Mouse (Mus musculus): ENCODE measurements around the gene Rasal3. TPM values are rescaled to one million over a fixed set of nuclear protein-coding genes. Genes with fewer than 3 reads are reported as not detected.

Gene Rasal3
- total and polyA plus RNA-seq, 2 experiments, result 0.83 to 1.6 TPM

DNA sequence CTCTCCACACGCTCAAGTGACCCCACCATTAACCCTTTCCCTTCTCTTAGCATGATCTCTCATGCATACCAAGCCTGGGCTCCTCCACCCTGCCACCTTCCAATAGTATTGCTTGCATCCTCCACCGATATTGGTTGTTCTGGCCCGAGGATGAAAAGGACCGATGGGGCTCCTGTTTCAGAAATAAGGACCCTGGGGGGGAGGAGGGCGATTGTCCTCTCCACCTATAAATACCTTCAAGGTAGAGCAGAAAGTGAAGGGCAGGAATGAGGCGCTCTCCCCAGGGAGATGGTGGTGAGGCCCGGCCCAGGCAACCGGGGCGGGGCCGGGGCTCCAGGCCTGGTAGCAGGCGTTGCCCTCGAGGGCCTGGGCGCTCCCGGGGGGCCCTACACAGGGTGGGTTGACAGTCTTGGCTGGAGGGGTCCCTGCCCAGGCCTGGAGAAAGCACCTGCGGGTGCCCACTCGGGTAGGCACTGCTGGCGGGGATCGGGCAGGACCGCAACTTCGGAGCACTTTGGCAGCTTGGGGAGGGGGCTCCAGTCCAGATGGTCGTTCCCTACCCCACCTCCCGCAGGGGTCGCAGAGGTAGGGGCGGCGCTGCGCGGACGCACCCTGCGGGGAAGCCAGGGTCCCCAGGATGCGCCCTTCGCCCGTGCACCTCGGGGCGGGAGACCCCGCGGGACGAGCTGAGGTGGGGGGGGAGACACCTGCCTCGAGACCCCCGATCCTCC is 14.8 kb downstream of the Rasal3 start:
- no peaks in the 10 kb centered on the region for H3K79me2 ChIP-seq (ENCODE audit: control insufficient read depth, insufficient read depth, low read length)
- no peaks in the 10 kb centered on the region for H3K36me3 ChIP-seq (ENCODE audit: control insufficient read depth, insufficient read depth, low read length)
- WGBS, result 7% methylated on average over 35 of the region's 39 CpGs
- no peak overlapping the region for H3K27ac ChIP-seq (replicated peaks; ENCODE audit: insufficient read depth, low read depth, low read length)
- peak overlapping the region; percentile 84 for H3K9ac ChIP-seq (ENCODE audit: low read depth, low read length)
- no peak for DNase-seq (ENCODE audit: extremely low read depth, low read depth, low spot score)
- H3K27me3 ChIP-seq (ENCODE audit: control insufficient read depth, insufficient read depth, low read length), result no peaks in the 10 kb centered on the region
- TF ChIP-seq CTCF (IDR thresholded peaks at IDR 0.05; ENCODE audit: low read depth, low read length), result no peak
- no peak for TF ChIP-seq POLR2A (IDR thresholded peaks at IDR 0.05; ENCODE audit: extremely low read depth, insufficient read depth, low read length)
- peak overlapping the region; percentile 99 for H3K4me3 ChIP-seq (ENCODE audit: insufficient read depth, low read depth, low read length)
- H3K4me1 ChIP-seq (ENCODE audit: control insufficient read depth, insufficient read depth, low read length), result no peaks in the 10 kb centered on the region

DNA sequence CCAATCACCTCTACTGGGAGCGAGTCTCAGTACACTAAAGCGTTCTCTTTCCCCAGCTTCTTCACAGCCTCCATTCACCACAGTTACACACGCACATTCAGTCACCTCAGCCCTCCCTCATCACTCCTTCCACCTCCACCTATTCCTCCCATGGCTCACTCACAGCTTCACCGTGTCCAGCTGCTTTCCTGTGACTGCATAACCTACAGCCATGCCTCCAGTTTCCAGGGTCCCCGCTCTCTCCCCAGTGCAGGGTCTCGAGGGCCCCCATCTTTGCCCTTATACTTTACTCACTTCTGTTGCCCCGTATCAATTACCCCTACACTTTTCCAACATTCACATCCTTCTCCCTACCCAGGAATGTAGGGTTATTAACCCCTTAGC is 15.4 kb downstream of the Rasal3 start:
- Histone ChIP-seq H3K9ac (ENCODE audit: low read depth, low read length) (no peak overlapping the region), H3K79me2 (ENCODE audit: control insufficient read depth, insufficient read depth, low read length) (no peaks in the 10 kb centered on the region), H3K27ac (replicated peaks; ENCODE audit: insufficient read depth, low read depth, low read length) (no peak overlapping the region), H3K4me3 (ENCODE audit: insufficient read depth, low read depth, low read length) (no peak overlapping the region), H3K27me3 (ENCODE audit: control insufficient read depth, insufficient read depth, low read length) (no peaks in the 10 kb centered on the region), H3K36me3 (ENCODE audit: control insufficient read depth, insufficient read depth, low read length) (no peaks in the 10 kb centered on the region), H3K4me1 (ENCODE audit: control insufficient read depth, insufficient read depth, low read length) (no peaks in the 10 kb centered on the region)
- no peak for TF ChIP-seq CTCF (IDR thresholded peaks at IDR 0.05; ENCODE audit: low read depth, low read length)
- no peak for TF ChIP-seq POLR2A (IDR thresholded peaks at IDR 0.05; ENCODE audit: extremely low read depth, insufficient read depth, low read length)
- DNase-seq (ENCODE audit: extremely low read depth, low read depth, low spot score), result no peak
- 71% methylated on average over 7 of the region's 7 CpGs for WGBS

DNA sequence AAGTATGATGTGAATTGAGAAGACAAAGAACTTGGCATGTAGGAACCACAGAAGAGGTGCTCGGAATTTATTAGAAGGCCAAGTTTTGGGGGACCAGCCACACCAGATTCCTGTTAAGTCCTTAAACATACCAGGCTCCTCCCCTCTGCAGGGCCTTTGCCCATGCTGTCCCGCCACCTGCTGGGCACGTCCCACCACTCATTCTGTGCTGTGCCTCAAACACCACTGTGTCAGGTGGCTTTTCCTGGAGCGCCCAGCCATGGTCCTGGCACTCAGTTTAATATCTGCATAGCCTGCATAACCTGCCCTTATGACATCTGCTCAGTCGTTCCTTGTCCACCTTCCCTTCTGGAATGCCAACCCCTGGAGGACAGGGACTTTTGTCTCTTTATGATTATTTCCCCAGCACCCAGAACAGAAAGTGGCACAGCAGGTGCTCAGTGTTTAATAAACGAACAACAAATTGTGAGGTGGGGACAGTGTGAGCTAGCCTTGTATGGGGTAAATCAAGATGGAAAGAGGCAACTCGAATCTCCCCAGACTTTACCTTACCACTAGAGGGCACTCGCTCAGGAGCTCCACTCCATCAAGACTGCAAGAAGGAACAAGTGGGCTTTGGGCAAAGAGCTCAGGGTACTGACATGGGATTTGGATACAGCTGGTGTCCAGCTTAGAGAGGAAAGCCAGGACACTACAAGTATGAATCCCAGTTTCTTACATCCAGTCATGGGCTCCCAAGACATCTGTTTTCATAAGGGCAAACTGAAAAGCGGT is 16.5 kb downstream of the Rasal3 start:
- 65% methylated on average over 9 of the region's 9 CpGs for WGBS
- peak; percentile 47 for DNase-seq (ENCODE audit: extremely low read depth, low read depth, low spot score)
- Histone ChIP-seq H3K27me3 (ENCODE audit: control insufficient read depth, insufficient read depth, low read length) (no peaks in the 10 kb centered on the region), H3K4me1 (ENCODE audit: control insufficient read depth, insufficient read depth, low read length) (no peaks in the 10 kb centered on the region), H3K9ac (ENCODE audit: low read depth, low read length) (no peak overlapping the region), H3K36me3 (ENCODE audit: control insufficient read depth, insufficient read depth, low read length) (no peaks in the 10 kb centered on the region), H3K27ac (replicated peaks; ENCODE audit: insufficient read depth, low read depth, low read length) (no peak overlapping the region), H3K79me2 (ENCODE audit: control insufficient read depth, insufficient read depth, low read length) (no peaks in the 10 kb centered on the region), H3K4me3 (ENCODE audit: insufficient read depth, low read depth, low read length) (no peak overlapping the region)
- TF ChIP-seq POLR2A (IDR thresholded peaks at IDR 0.05; ENCODE audit: extremely low read depth, insufficient read depth, low read length), result no peak
- peak; percentile 68 for TF ChIP-seq CTCF (IDR thresholded peaks at IDR 0.05; ENCODE audit: low read depth, low read length)

DNA sequence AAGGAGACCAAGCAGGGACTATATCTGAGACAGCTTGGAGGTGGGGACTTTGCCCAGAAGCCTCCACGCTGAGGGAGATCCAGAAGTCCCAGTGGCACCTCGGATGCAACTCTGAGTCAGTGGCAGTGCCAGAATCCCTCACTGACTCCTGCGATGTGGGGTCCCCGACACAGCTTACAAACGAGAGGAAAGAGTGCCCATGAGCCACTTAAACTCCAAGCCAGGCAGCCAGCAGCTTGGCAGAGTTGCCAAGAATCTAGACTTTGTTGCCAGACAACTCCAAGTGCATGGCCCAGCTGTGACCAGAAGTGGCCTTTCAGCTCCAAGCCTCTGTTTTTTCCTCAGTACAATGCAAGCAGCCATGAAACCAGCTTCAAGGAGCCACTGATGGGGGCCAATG is 19.7 kb downstream of the Rasal3 start:
- TF ChIP-seq CTCF (IDR thresholded peaks at IDR 0.05; ENCODE audit: low read depth, low read length) (no peak), POLR2A (IDR thresholded peaks at IDR 0.05; ENCODE audit: extremely low read depth, insufficient read depth, low read length) (no peak)

DNA sequence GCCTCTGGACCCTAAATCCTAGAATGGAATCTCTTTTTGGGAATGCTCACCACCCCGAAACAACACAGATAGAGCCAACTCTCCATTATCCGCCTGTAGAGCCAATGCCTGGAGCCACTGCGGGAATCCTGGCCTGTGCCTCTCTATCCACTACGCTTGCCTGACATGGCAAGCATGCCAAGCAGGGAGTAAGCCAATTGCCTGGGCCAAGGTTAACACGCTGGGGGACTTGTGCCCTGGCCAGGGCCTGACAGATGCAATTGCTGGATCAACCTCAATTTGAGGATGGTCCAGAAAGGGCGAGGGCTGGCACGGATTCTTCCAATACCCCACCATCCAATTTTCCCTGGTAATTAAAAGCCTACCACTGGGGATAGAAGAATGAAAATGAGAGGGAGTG is 20.8 kb downstream of the Rasal3 start:
- no peak for TF ChIP-seq POLR2A (IDR thresholded peaks at IDR 0.05; ENCODE audit: extremely low read depth, insufficient read depth, low read length)
- no peak for TF ChIP-seq CTCF (IDR thresholded peaks at IDR 0.05; ENCODE audit: low read depth, low read length)
- Histone ChIP-seq H3K27ac (replicated peaks; ENCODE audit: insufficient read depth, low read depth, low read length) (no peak overlapping the region), H3K9ac (ENCODE audit: low read depth, low read length) (no peak overlapping the region), H3K79me2 (ENCODE audit: control insufficient read depth, insufficient read depth, low read length) (no peaks in the 10 kb centered on the region), H3K36me3 (ENCODE audit: control insufficient read depth, insufficient read depth, low read length) (no peaks in the 10 kb centered on the region), H3K4me3 (ENCODE audit: insufficient read depth, low read depth, low read length) (no peak overlapping the region), H3K27me3 (ENCODE audit: control insufficient read depth, insufficient read depth, low read length) (no peaks in the 10 kb centered on the region), H3K4me1 (ENCODE audit: control insufficient read depth, insufficient read depth, low read length) (no peaks in the 10 kb centered on the region)
- 23% methylated on average over 7 of the region's 7 CpGs for WGBS
- peak; percentile 84 for DNase-seq (ENCODE audit: extremely low read depth, low read depth, low spot score)

More for the DNA sequence above, 19.7 kb downstream of the Rasal3 start:
- H3K36me3 ChIP-seq (ENCODE audit: control insufficient read depth, insufficient read depth, low read length), result no peaks in the 10 kb centered on the region
- no peak overlapping the region for H3K4me3 ChIP-seq (ENCODE audit: insufficient read depth, low read depth, low read length)
- H3K27ac ChIP-seq (replicated peaks; ENCODE audit: insufficient read depth, low read depth, low read length), result no peak overlapping the region
- no peaks in the 10 kb centered on the region for H3K79me2 ChIP-seq (ENCODE audit: control insufficient read depth, insufficient read depth, low read length)
- H3K9ac ChIP-seq (ENCODE audit: low read depth, low read length), result no peak overlapping the region
- 67% methylated on average over 5 of the region's 5 CpGs for WGBS
- H3K4me1 ChIP-seq (ENCODE audit: control insufficient read depth, insufficient read depth, low read length), result no peaks in the 10 kb centered on the region
- H3K27me3 ChIP-seq (ENCODE audit: control insufficient read depth, insufficient read depth, low read length), result no peaks in the 10 kb centered on the region
- DNase-seq (ENCODE audit: extremely low read depth, low read depth, low spot score), result peak; percentile 60

DNA sequence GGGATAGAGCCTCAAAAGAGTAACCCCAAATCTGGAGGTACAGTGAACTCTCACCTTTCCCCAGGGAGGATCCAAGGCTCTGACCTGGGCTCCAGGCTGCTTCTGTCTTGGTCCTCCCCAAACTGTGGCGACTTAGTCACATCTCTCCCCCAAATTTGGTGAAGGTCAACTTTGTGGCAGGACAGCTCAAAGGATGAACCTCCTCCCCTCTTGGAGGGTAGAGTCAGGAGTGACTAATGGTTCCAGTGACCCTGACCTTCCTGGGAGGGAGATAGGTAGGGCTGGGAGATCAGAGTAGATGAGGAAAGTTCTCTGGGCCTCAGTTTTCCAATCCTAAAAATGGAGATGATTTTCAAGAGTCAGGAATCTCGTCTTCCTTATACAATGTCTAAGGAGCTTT is 24.6 kb downstream of the Rasal3 start:
- H3K4me3 ChIP-seq (ENCODE audit: insufficient read depth, low read depth, low read length), result no peak overlapping the region
- H3K9ac ChIP-seq (ENCODE audit: low read depth, low read length), result no peak overlapping the region
- H3K79me2 ChIP-seq (ENCODE audit: control insufficient read depth, insufficient read depth, low read length), result no peaks in the 10 kb centered on the region
- H3K4me1 ChIP-seq (ENCODE audit: control insufficient read depth, insufficient read depth, low read length), result no peaks in the 10 kb centered on the region
- no peaks in the 10 kb centered on the region for H3K36me3 ChIP-seq (ENCODE audit: control insufficient read depth, insufficient read depth, low read length)
- H3K27me3 ChIP-seq (ENCODE audit: control insufficient read depth, insufficient read depth, low read length), result no peaks in the 10 kb centered on the region
- H3K27ac ChIP-seq (replicated peaks; ENCODE audit: insufficient read depth, low read depth, low read length), result no peak overlapping the region
- 88% methylated on average over 2 of the region's 2 CpGs for WGBS
- no peak for DNase-seq (ENCODE audit: extremely low read depth, low read depth, low spot score)
- TF ChIP-seq CTCF (IDR thresholded peaks at IDR 0.05; ENCODE audit: low read depth, low read length) (no peak), POLR2A (IDR thresholded peaks at IDR 0.05; ENCODE audit: extremely low read depth, insufficient read depth, low read length) (no peak)

All from liver, adult 2 months (tissue).